Mouse (Mus musculus) testis, postnatal 10 days (tissue): ENCODE measurements at regions not wholly inside any gene's neighbourhood (a gene's known extent, or its start where the extent isn't known, plus 50 kb on each side); places are given as distances from the start of the nearest gene placed in this dataset.

Source experiments
- DNase-seq: peaks from one replicate; pipeline ENCODE4 v3.0.0; 2021; ENCODE audit warnings: low spot score

GRCm38 (mm10) chr12:21481644-21482043 is 64.2 kb upstream of the Ywhaq start:
- no peak for DNase-seq

GRCm38 (mm10) chr12:21480226-21480625 is 62.8 kb upstream of the Ywhaq start:
- no peak for DNase-seq

- no peak for DNase-seq
Measured at GRCm38 (mm10) chr12:21479251-21479650, 61.8 kb upstream of the Ywhaq start.

- no peak for DNase-seq
Measured at GRCm38 (mm10) chr12:21476516-21476915, 59.1 kb upstream of the Ywhaq start.

- no peak for DNase-seq
Measured at GRCm38 (mm10) chr12:21472951-21473710, 55.7 kb upstream of the Ywhaq start.

- DNase-seq = peak; percentile 65
Measured at GRCm38 (mm10) chr12:21472487-21472886, 55.0 kb upstream of the Ywhaq start.

GRCm38 (mm10) chr12:21471986-21472385 is 54.5 kb upstream of the Ywhaq start:
- DNase-seq = no peak

- no peak for DNase-seq
Measured at GRCm38 (mm10) chr12:21470286-21470685, 52.8 kb upstream of the Ywhaq start.
